Comparison of ENCODE assay signal across 8 mouse cellular contexts in genomic region chr1:23397623-23398022, GRCm38 (mm10). TPM values are rescaled to one million over a fixed set of nuclear protein-coding genes. Genes with fewer than 3 reads are reported as not detected.
DNase-seq lines count a peak whose midpoint lies in the region; ATAC-seq and TF ChIP-seq lines count a peak whose summit lies in the region.

TSS of gene Ogfrl1 (minus strand) at chr1:23397772.

- H3K4me2 ChIP-seq in lung, postnatal 0 days (replicated peaks; ENCODE audit: low read depth, low read length), result no peak within 1 kb of the TSS
- no peak within 1 kb of the TSS for H3K4me2 ChIP-seq in neural tube, embryonic 15.5 days
- H3K4me2 ChIP-seq in stomach, postnatal 0 days (replicated peaks; ENCODE audit: low read depth), result no peak within 1 kb of the TSS

- no peak within 1 kb of the TSS for H3K9ac ChIP-seq in lung, postnatal 0 days (replicated peaks; ENCODE audit: low read depth)
- H3K9ac ChIP-seq in neural tube, embryonic 15.5 days (replicated peaks), result no peak within 1 kb of the TSS
- no peak within 1 kb of the TSS for H3K9ac ChIP-seq in stomach, postnatal 0 days (ENCODE audit: low read length)

- TF ChIP-seq POLR2A in cerebellum, adult 2 months (IDR thresholded peaks at IDR 0.05; ENCODE audit: borderline replicate concordance, insufficient read depth, low read length), result no peak
- no peak for TF ChIP-seq POLR2A in lung, adult 2 months (IDR thresholded peaks at IDR 0.05; ENCODE audit: borderline replicate concordance, extremely low read depth, low read depth, low read length)

- no peaks in the 10 kb centered on the region for H3K9me3 ChIP-seq in lung, postnatal 0 days (ENCODE audit: low read length)
- H3K9me3 ChIP-seq in neural tube, embryonic 15.5 days (replicated peaks), result no peaks in the 10 kb centered on the region
- no peaks in the 10 kb centered on the region for H3K9me3 ChIP-seq in stomach, postnatal 0 days (ENCODE audit: control insufficient read depth, low read length)

- H3K27me3 ChIP-seq in cerebellum, adult 2 months (ENCODE audit: control insufficient read depth, insufficient read depth, low read length), result no peaks in the 10 kb centered on the region
- H3K27me3 ChIP-seq in lung, postnatal 0 days (replicated peaks; ENCODE audit: insufficient read depth, low read length), result no peaks in the 10 kb centered on the region
- H3K27me3 ChIP-seq in neural tube, embryonic 15.5 days (replicated peaks), result no peaks in the 10 kb centered on the region
- H3K27me3 ChIP-seq in stomach, postnatal 0 days (ENCODE audit: control insufficient read depth, insufficient read depth, low read length), result no peaks in the 10 kb centered on the region

- no peak within 1 kb of the TSS for H3K4me3 ChIP-seq in cerebellum, adult 2 months (replicated peaks; ENCODE audit: insufficient read depth, low read depth, low read length)
- H3K4me3 ChIP-seq in lung, postnatal 0 days (ENCODE audit: low read depth, low read length), result no peak within 1 kb of the TSS
- H3K4me3 ChIP-seq in lung, adult 2 months (replicated peaks; ENCODE audit: extremely low read depth, low read depth, low read length), result no peak within 1 kb of the TSS
- H3K4me3 ChIP-seq in neural tube, embryonic 15.5 days (replicated peaks), result no peak within 1 kb of the TSS
- no peak within 1 kb of the TSS for H3K4me3 ChIP-seq in stomach, postnatal 0 days (ENCODE audit: low read depth, low read length)

- WGBS in cerebellum, adult 2 months, result 88% methylated on average over 4 of the region's 4 CpGs
- WGBS in lung, postnatal 0 days, result 69% methylated on average over 4 of the region's 4 CpGs
- 41% methylated on average over 4 of the region's 4 CpGs for WGBS in lung, adult 2 months
- WGBS in neural tube, embryonic 15.5 days, result 88% methylated on average over 4 of the region's 4 CpGs
- 78% methylated on average over 4 of the region's 4 CpGs for WGBS in stomach, postnatal 0 days

- intact Hi-C loops in left cerebral cortex, postnatal 14 days (cut with DNase I), result no loop called here

- no peaks in the 10 kb centered on the region for H3K4me1 ChIP-seq in cerebellum, adult 2 months (ENCODE audit: control insufficient read depth, insufficient read depth, low read length)
- no peaks in the 10 kb centered on the region for H3K4me1 ChIP-seq in lung, postnatal 0 days (ENCODE audit: insufficient read depth, low read depth, low read length)
- H3K4me1 ChIP-seq in lung, adult 2 months (ENCODE audit: control insufficient read depth, insufficient read depth, low read length), result peaks cover 3% of the 10 kb centered on the region; the same call in 1 of the 2 replicates
- no peaks in the 10 kb centered on the region for H3K4me1 ChIP-seq in neural tube, embryonic 15.5 days
- H3K4me1 ChIP-seq in stomach, postnatal 0 days (replicated peaks; ENCODE audit: control insufficient read depth, insufficient read depth), result no peaks in the 10 kb centered on the region

- ATAC-seq in lung, postnatal 0 days, result no peak
- ATAC-seq in neural tube, embryonic 15.5 days (ENCODE audit: low FRiP score), result no peak
- ATAC-seq in stomach, postnatal 0 days (ENCODE audit: low FRiP score, low TSS enrichment), result no peak

- no peak for DNase-seq in cerebellum, adult 2 months
- no peak for DNase-seq in cerebellum, adult 8-10 months
- no peak for DNase-seq in lung, postnatal 0 days (ENCODE audit: low spot score)
- no peak for DNase-seq in lung, adult 2 months
- DNase-seq in left cerebral cortex, postnatal 14 days (ENCODE audit: low spot score in 2 of 2), result no peak
- DNase-seq in stomach, postnatal 0 days (ENCODE audit: low spot score), result no peak
- no peak for DNase-seq in spleen, postnatal 10 days (ENCODE audit: low spot score in 2 of 2)

- no peak for TF ChIP-seq EP300 in lung, postnatal 0 days (IDR thresholded peaks at IDR 0.05)
- no peak for TF ChIP-seq EP300 in stomach, postnatal 0 days (optimal IDR thresholded peaks at IDR 0.05)

- no peak for TF ChIP-seq CTCF in cerebellum, adult 2 months (IDR thresholded peaks at IDR 0.05; ENCODE audit: borderline replicate concordance, insufficient read depth, low read depth, low read length)
- no peak for TF ChIP-seq CTCF in lung, postnatal 0 days (IDR thresholded peaks at IDR 0.05)
- no peak for TF ChIP-seq CTCF in lung, adult 2 months (IDR thresholded peaks at IDR 0.05; ENCODE audit: insufficient read depth, low read length)
- no peak for TF ChIP-seq CTCF in stomach, postnatal 0 days (IDR thresholded peaks at IDR 0.05; ENCODE audit: low read depth)

- H3K27ac ChIP-seq in cerebellum, adult 2 months (ENCODE audit: insufficient read depth, low read length), result no peak within 1 kb of the TSS
- no peak within 1 kb of the TSS for H3K27ac ChIP-seq in lung, postnatal 0 days (ENCODE audit: low read length)
- H3K27ac ChIP-seq in neural tube, embryonic 15.5 days (replicated peaks), result no peak within 1 kb of the TSS
- no peak within 1 kb of the TSS for H3K27ac ChIP-seq in stomach, postnatal 0 days (replicated peaks)

- no peaks in the 10 kb centered on the region for H3K36me3 ChIP-seq in lung, postnatal 0 days (ENCODE audit: insufficient read depth, low read length)
- H3K36me3 ChIP-seq in neural tube, embryonic 15.5 days, result no peaks in the 10 kb centered on the region
- no peaks in the 10 kb centered on the region for H3K36me3 ChIP-seq in stomach, postnatal 0 days (ENCODE audit: control insufficient read depth, insufficient read depth, low read length)

RNA-seq across cellular contexts. Expression of gene Ogfrl1, which starts in this region (rescaled TPM):
- polyA plus RNA-seq in cerebellum, adult 2 months (2012; rRNA removed), result 71.0 and 76.7 TPM in 2 replicates
- 11.1 and 14.0 TPM in 2 replicates for polyA plus RNA-seq in lung, postnatal 0 days (2015; fragmentation: Nextera tagmentation; extraction: Ambion mirVana)
- 7.4 and 7.9 TPM in 2 replicates for polyA plus RNA-seq in lung, adult 2 months (2012; rRNA removed)
- 10 to 100 TPM; 61.5 to 63.5 TPM for total RNA-seq in left cerebral cortex, postnatal 14 days (2021)
- 18.4 and 20.3 TPM in 2 replicates for polyA plus RNA-seq in neural tube, embryonic 15.5 days (2015; fragmentation: Nextera tagmentation; extraction: Ambion mirVana)
- polyA plus RNA-seq in stomach, postnatal 0 days (2015; fragmentation: Nextera tagmentation; extraction: Ambion mirVana), result 4.4 and 6.2 TPM in 2 replicates
